Mouse (Mus musculus): ENCODE results near the gene Adgrv1.

DNA sequence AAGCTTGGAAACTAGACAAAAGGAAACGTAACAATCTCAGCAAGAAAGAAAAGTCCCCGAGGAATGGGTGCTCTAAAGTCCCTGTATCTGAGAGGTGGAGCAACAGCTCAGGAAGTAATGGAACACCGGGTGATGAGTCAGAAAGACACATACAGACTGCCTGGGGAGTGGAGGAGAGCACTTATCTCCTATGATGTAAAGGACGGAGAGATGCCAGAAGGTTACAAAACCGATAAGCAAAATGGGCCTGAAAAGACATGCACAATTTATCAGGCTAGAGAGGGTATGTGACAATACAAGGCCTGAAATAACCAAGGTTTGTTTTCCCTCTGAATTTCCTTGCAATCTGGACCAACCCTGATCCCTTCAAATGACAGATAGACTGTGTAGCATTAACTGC is 320.8 kb downstream of the Adgrv1 start:
- TF ChIP-seq CTCF (IDR thresholded peaks at IDR 0.05; ENCODE audit: low read depth) (no peak), EP300 (IDR thresholded peaks at IDR 0.05; ENCODE audit: low read depth) (no peak)
